Mouse (Mus musculus) forebrain, embryonic 11.5 days (tissue): Measurements from ENCODE around the gene Dgat2. TPM values are rescaled to one million over a fixed set of nuclear protein-coding genes. Genes with fewer than 3 reads are reported as not detected.
A peak's percentile ranks its signal among the peaks of the same experiment; 100 is the strongest.

Experiments used
- ATAC-seq: fragments of 200-750 bp; cut with Nextera tagmentation; replicated peaks from 2 replicates; pipeline ENCODE4 v1.8.0; 2017; ENCODE audit warnings: moderate TSS enrichment; ENCODE audit not compliant: low FRiP score
- DNase-seq: peaks from one replicate; pipeline ENCODE4 v3.0.0-alpha.2; 2017; ENCODE audit warnings: low spot score
- H3K27ac ChIP-seq: fragments of 300-500 bp; sonication (generic); 2 replicates; pipeline ENCODE4 v1.5.1; 2014; ENCODE audit warnings: low read depth, low read length
- H3K27me3 ChIP-seq: fragments of 300-500 bp; sonication (generic); 2 replicates; pipeline ENCODE4 v1.6.1; 2014; ENCODE audit warnings: mild to moderate bottlenecking, low read length, mixed read lengths; ENCODE audit not compliant: control insufficient read depth, insufficient read depth
- H3K36me3 ChIP-seq: fragments of 300-500 bp; sonication (generic); 2 replicates; pipeline ENCODE4 v1.6.1; 2014; ENCODE audit warnings: mild to moderate bottlenecking, low read length, moderate library complexity, mixed read lengths; ENCODE audit not compliant: control insufficient read depth, insufficient read depth
- H3K4me1 ChIP-seq: fragments of 300-500 bp; sonication (generic); replicated peaks from 2 replicates; pipeline ENCODE4 v1.6.1; 2014; ENCODE audit warnings: low read length, mixed read lengths; ENCODE audit not compliant: control insufficient read depth, insufficient read depth
- H3K4me2 ChIP-seq: fragments of 300-500 bp; sonication (generic); 2 replicates; pipeline ENCODE4 v1.6.1; 2014; ENCODE audit warnings: low read depth, mild to moderate bottlenecking, low read length, moderate library complexity, mixed read lengths; ENCODE audit not compliant: severe bottlenecking
- H3K4me3 ChIP-seq: fragments of 300-500 bp; sonication (generic); 2 replicates; pipeline ENCODE4 v1.5.1; 2014; ENCODE audit warnings: low read depth, low read length
- H3K9ac ChIP-seq: fragments of 300-500 bp; sonication (generic); 2 replicates; pipeline ENCODE4 v1.6.1; 2014; ENCODE audit warnings: low read length
- H3K9me3 ChIP-seq: fragments of 300-500 bp; sonication (generic); 2 replicates; pipeline ENCODE4 v1.6.1; 2016; ENCODE audit warnings: low read length, mixed read lengths; ENCODE audit not compliant: control insufficient read depth
- WGBS: fragments of 180-500 bp; shearing (Covaris S2); extraction: QIAGEN DNeasy Blood & Tissue Kit; methylation state at CpG from one replicate; pipeline ENCODE4 v1.1.7; 2014; 5-methylcytosine and 5-hydroxymethylcytosine counted together
- polyA plus RNA-seq: library from polyadenylated mRNA; unstranded; fragments of >200 nt; fragmentation: Nextera tagmentation; extraction: Ambion mirVana; gene quantifications from 2 replicates; pipeline ENCODE4 v1.2.1, GENCODE M21; 2014

The Dgat2 gene
- polyA plus RNA-seq, 1 experiment from 2014 or later = 9.2 TPM

DNA sequence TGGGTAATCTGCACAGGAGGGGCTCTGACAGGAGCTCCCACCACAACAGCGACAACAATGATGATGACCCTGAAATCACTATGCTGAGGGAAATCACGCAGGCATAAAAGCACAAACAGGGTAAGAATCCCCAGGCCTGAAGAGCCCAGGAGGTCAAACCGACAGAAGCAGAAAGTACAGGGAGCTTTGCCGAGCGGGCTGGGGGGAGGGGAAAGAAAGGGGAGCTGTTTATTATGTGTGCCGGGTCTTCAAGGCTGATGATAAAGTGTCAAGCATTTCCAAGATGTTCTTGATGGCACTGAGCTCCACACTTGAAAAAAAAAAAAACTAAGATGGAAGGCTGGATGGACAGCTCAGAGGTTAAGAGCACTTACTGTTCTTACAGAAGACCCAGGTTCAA is 45.7 kb downstream of the Dgat2 start:
- no peak for DNase-seq
- Histone ChIP-seq H3K4me1 (no peaks in the 10 kb centered on the region), H3K4me2 (no peak overlapping the region), H3K4me3 (no peak overlapping the region), H3K9me3 (peaks cover 4% of the 10 kb centered on the region; the same call in 1 of the 2 replicates), H3K27ac (no peak overlapping the region), H3K9ac (no peak overlapping the region), H3K27me3 (no peaks in the 10 kb centered on the region), H3K36me3 (no peaks in the 10 kb centered on the region)
- 64% methylated on average over 6 of the region's 6 CpGs for WGBS
- no peak for ATAC-seq

DNA sequence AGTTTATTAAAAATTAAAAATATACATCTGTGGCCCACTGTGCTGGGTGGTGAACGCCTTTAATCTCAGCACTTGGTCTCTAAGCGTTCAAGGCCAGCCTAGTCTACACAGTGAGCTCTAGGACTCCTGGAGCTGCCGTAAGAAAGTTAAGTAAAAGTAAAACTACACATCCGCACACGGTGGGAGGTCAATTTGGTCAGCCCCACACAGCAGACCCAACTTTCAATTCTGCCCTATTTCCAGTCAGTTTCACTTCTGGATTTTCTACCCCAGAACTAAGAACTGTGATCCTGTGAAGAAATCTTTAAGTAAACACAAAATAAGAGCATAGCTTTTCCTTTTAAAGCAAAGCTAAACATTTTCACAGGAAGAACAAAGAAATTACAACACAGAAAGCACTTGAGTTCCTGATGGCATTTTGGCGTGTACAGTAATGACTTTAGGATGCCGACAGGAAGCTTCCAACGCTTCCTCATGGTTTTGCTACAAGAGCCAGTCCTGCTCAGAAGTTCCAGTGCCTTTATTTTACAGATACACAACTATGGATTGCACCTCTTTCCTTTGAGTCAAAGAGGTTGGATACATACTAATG is 48.6 kb downstream of the Dgat2 start:
- no peaks in the 10 kb centered on the region for H3K27me3 ChIP-seq
- WGBS = 93% methylated on average over 8 of the region's 8 CpGs

DNA sequence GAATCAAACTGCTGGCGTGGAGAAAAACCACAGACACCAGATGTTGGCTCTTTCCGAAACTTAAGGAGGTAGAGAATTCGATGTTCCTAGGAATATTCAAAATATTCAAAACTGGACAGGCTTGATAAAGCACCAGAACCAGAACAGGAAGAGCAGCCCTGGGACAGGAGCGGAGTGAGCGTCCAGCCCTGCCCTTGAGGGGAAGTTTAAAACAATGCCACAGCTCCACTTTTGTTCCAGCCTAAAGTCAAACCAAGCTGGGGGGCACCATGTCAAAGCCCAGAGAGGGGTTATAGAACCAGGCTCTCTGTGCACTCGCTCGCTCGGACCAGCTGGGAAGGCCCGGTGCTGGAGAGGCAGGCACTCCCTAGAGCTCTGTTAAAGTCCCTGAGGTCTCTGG is 49.9 kb downstream of the Dgat2 start:
- DNase-seq = no peak

More for the DNA sequence above, 48.6 kb downstream of the Dgat2 start:
- no peak overlapping the region for H3K27ac ChIP-seq
- H3K36me3 ChIP-seq = no peaks in the 10 kb centered on the region
- DNase-seq (no peak), ATAC-seq (no peak)
- H3K4me1 ChIP-seq = no peaks in the 10 kb centered on the region
- no peak overlapping the region for H3K9ac ChIP-seq
- no peak overlapping the region for H3K4me3 ChIP-seq
- H3K9me3 ChIP-seq = peaks cover 4% of the 10 kb centered on the region; the same call in 1 of the 2 replicates
- H3K4me2 ChIP-seq = no peak overlapping the region

DNA sequence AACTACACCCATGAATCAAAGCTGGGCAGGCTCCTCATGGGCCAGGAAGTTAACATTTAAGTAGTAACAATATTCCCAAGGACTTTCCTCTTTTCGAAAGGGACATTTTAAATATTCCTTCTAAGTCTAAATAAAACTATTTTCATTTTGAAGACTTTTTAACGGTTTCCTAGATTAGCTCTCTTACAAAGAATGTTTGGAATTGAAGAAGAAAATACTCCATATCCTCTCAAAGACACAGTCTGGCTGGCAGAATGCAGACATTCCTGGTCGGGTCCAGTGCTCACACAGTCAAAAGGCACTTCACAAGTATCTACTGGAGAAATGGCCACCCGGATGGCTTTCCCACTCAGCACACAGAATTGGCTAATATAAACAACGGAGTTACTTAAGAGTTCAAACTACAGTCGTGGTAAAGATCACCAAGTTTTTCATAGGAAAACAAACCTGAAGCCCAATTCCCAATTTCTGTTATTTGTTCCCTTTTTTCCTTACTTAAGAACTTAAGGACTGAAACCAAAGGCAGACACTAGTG is 50.6 kb downstream of the Dgat2 start:
- Histone ChIP-seq H3K4me2 (no peak overlapping the region), H3K4me1 (no peaks in the 10 kb centered on the region), H3K9me3 (peaks cover 4% of the 10 kb centered on the region; the same call in 1 of the 2 replicates), H3K4me3 (no peak overlapping the region), H3K9ac (no peak overlapping the region), H3K27ac (no peak overlapping the region), H3K36me3 (no peaks in the 10 kb centered on the region), H3K27me3 (no peaks in the 10 kb centered on the region)
- no peak for ATAC-seq
- DNase-seq = no peak
- 78% methylated on average over 6 of the region's 6 CpGs for WGBS

More for the DNA sequence above, 49.9 kb downstream of the Dgat2 start:
- H3K4me2 ChIP-seq = no peak overlapping the region
- no peaks in the 10 kb centered on the region for H3K36me3 ChIP-seq
- H3K27ac ChIP-seq = no peak overlapping the region
- no peak overlapping the region for H3K9ac ChIP-seq
- H3K4me1 ChIP-seq = no peaks in the 10 kb centered on the region
- no peak for ATAC-seq
- 84% methylated on average over 9 of the region's 9 CpGs for WGBS
- no peaks in the 10 kb centered on the region for H3K27me3 ChIP-seq
- peaks cover 4% of the 10 kb centered on the region; the same call in 1 of the 2 replicates for H3K9me3 ChIP-seq
- H3K4me3 ChIP-seq = no peak overlapping the region

GRCm38 (mm10) chr7:99128965-99129364 is 53.6 kb downstream of the Dgat2 start:
- ATAC-seq (no peak), DNase-seq (no peak)
- no peak overlapping the region for H3K4me3 ChIP-seq
- H3K27me3 ChIP-seq = no peaks in the 10 kb centered on the region
- H3K9me3 ChIP-seq = no peaks in the 10 kb centered on the region
- no peaks in the 10 kb centered on the region; the same call in 1 of the 2 replicates for H3K36me3 ChIP-seq
- no peak overlapping the region for H3K9ac ChIP-seq
- H3K27ac ChIP-seq = no peak overlapping the region
- WGBS = 95% methylated on average over 8 of the region's 8 CpGs
- no peaks in the 10 kb centered on the region for H3K4me1 ChIP-seq
- no peak overlapping the region for H3K4me2 ChIP-seq

GRCm38 (mm10) chr7:99128020-99128950 is 54.2 kb downstream of the Dgat2 start:
- no peak overlapping the region for H3K27ac ChIP-seq
- H3K4me1 ChIP-seq = no peaks in the 10 kb centered on the region
- no peak overlapping the region for H3K4me3 ChIP-seq
- no peaks in the 10 kb centered on the region for H3K27me3 ChIP-seq
- DNase-seq = no peak
- 42% methylated on average over 10 of the region's 10 CpGs for WGBS
- H3K4me2 ChIP-seq = no peak overlapping the region
- no peak for ATAC-seq
- no peaks in the 10 kb centered on the region for H3K9me3 ChIP-seq
- H3K36me3 ChIP-seq = no peaks in the 10 kb centered on the region; the same call in 1 of the 2 replicates
- H3K9ac ChIP-seq = no peak overlapping the region

DNA sequence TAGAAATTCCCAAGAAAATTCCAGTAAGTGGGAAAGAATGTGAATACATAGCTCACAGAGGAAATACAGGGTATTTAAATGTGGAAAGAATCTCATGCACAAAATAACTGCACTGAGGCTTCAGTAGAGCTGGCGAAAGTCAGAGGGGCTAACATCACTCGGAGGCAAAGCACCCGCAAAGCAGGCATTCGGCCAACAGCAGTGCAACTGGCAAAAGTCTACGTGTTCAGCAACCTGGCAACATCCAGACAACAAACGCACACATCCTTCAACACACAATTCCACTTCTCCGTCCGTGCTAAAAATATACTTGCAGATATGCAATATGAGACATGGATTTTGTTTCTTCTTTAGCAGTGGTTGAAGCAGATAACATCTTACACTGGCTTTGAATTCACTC is 56.5 kb downstream of the Dgat2 start:
- H3K9me3 ChIP-seq = no peaks in the 10 kb centered on the region
- no peaks in the 10 kb centered on the region; the same call in 1 of the 2 replicates for H3K36me3 ChIP-seq
- no peak overlapping the region for H3K4me2 ChIP-seq
- H3K4me3 ChIP-seq = no peak overlapping the region
- ATAC-seq = no peak
- 0 out of 2 replicates have a peak overlapping the region, but pooled peaks have one; percentile 18 for H3K27ac ChIP-seq
- no peak overlapping the region; the same call in 1 of the 2 replicates for H3K9ac ChIP-seq
- 92% methylated on average over 8 of the region's 8 CpGs for WGBS
- no peak for DNase-seq
- H3K4me1 ChIP-seq = no peaks in the 10 kb centered on the region
- H3K27me3 ChIP-seq = no peaks in the 10 kb centered on the region

DNA sequence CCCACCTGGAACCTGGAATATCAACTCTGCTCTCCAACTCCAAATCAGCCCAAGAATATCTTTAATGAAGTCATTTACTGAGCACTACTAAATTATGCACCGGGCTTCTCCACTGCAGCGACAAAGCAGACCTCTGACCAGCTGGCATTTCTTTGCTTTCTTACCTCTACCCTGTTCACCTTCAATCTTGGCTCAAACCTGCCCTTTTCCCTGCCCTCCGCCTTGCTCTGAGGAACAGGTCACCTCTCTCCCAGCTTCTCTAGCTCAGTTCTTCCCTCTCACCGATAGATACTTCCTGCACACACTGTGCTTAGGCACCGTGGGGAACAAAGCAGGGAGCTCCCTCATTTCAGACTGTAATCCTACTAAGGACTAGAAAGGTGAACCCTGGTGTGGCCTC is 59.9 kb downstream of the Dgat2 start:
- Histone ChIP-seq H3K27me3 (no peaks in the 10 kb centered on the region), H3K4me2 (no peak overlapping the region), H3K4me3 (no peak overlapping the region), H3K9ac (no peak overlapping the region), H3K9me3 (no peaks in the 10 kb centered on the region), H3K27ac (no peak overlapping the region), H3K4me1 (no peaks in the 10 kb centered on the region), H3K36me3 (no peaks in the 10 kb centered on the region; the same call in 1 of the 2 replicates)
- WGBS = 77% methylated on average over 5 of the region's 5 CpGs
- DNase-seq = no peak
- ATAC-seq = no peak
